Mouse (Mus musculus) liver, embryonic 16.5 days (tissue): ENCODE data around the gene 1700016K19Rik. TPM values are rescaled to one million over a fixed set of nuclear protein-coding genes. Genes with fewer than 3 reads are reported as not detected.
A peak's percentile ranks its signal among the peaks of the same experiment; 100 is the strongest.

Experiments used
- ATAC-seq: fragments of 200-750 bp; cut with Nextera tagmentation; 2 replicates; pipeline ENCODE4 v1.8.0; 2017; ENCODE audit warnings: low read depth, mild to moderate bottlenecking, moderate number of reproducible peaks, moderate library complexity
- H3K27ac ChIP-seq: fragments of 300-500 bp; sonication (generic); 2 replicates; pipeline ENCODE4 v1.5.1; 2014; ENCODE audit warnings: mild to moderate bottlenecking, low read length
- H3K27me3 ChIP-seq: fragments of 300-500 bp; sonication (generic); 2 replicates; pipeline ENCODE4 v1.6.1; 2014; ENCODE audit warnings: low read depth, low read length, mixed read lengths; ENCODE audit not compliant: control insufficient read depth, insufficient read depth
- H3K36me3 ChIP-seq: fragments of 300-500 bp; sonication (generic); 2 replicates; pipeline ENCODE4 v1.6.1; 2014; ENCODE audit warnings: mild to moderate bottlenecking; ENCODE audit not compliant: control insufficient read depth, insufficient read depth
- H3K4me1 ChIP-seq: fragments of 300-500 bp; sonication (generic); 2 replicates; pipeline ENCODE4 v1.6.1; 2014; ENCODE audit warnings: low read depth, low read length, mixed read lengths; ENCODE audit not compliant: control insufficient read depth
- H3K4me2 ChIP-seq: fragments of 300-500 bp; sonication (generic); 2 replicates; pipeline ENCODE4 v1.6.1; 2014; ENCODE audit warnings: low read depth, low read length, mixed read lengths
- H3K4me3 ChIP-seq: fragments of 300-500 bp; sonication (generic); 2 replicates; pipeline ENCODE4 v1.5.1; 2014; ENCODE audit warnings: low read depth, mild to moderate bottlenecking, low read length
- H3K9ac ChIP-seq: fragments of 300-500 bp; sonication (generic); 2 replicates; pipeline ENCODE4 v1.6.1; 2014; ENCODE audit warnings: low read depth, low read length
- H3K9me3 ChIP-seq: fragments of 300-500 bp; sonication (generic); replicated peaks from 2 replicates; pipeline ENCODE4 v1.6.1; 2016; ENCODE audit warnings: low read length; ENCODE audit not compliant: control insufficient read depth
- WGBS: fragments of 180-500 bp; shearing (Covaris S2); extraction: QIAGEN DNeasy Blood & Tissue Kit; methylation state at CpG from one replicate; pipeline ENCODE4 v1.1.7; 2014; ENCODE audit not compliant: insufficient replicate concordance; 5-methylcytosine and 5-hydroxymethylcytosine counted together
- polyA plus RNA-seq: library from polyadenylated mRNA; unstranded; fragments of >200 nt; fragmentation: Nextera tagmentation; extraction: Ambion mirVana; gene quantifications from 2 replicates; pipeline ENCODE4 v1.2.1, GENCODE M21; 2015

Gene 1700016K19Rik
- polyA plus RNA-seq, 1 experiment from 2014 or later, result not detected

DNA sequence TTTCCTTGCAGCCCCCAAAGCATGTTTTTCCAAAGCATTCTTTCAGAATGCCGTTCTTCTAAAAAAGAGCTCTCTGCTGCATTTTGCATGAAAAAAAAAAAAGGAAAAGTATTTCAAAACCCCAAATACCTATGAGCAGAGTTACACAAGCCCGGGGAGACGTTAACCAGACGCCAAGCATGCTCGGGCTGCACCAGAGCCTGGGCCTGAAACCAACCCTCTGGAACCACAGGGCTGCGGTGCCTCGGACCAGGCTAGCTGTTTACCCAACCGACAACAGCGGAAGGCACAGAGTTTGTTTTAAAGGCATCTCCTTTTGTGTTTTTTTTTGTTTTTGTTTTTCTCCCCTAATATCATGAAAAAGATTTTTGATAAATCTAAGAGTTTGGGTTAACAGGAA lies 21.2 kb downstream of the 1700016K19Rik start:
- Histone ChIP-seq H3K4me3 (no peak overlapping the region), H3K36me3 (no peaks in the 10 kb centered on the region), H3K9me3 (no peaks in the 10 kb centered on the region), H3K4me1 (no peaks in the 10 kb centered on the region), H3K27ac (no peak overlapping the region), H3K9ac (no peak overlapping the region), H3K27me3 (peaks cover 4% of the 10 kb centered on the region), H3K4me2 (no peak overlapping the region)
- 66% methylated on average over 9 of the region's 9 CpGs for WGBS
- ATAC-seq, result no peak

- peaks cover 10% of the 10 kb centered on the region for H3K4me1 ChIP-seq
- H3K4me2 ChIP-seq, result no peak overlapping the region
- WGBS, result 39% methylated on average over 7 of the region's 7 CpGs
These were observed 25.4 kb downstream of the 1700016K19Rik start for GRCm38 (mm10) chr11:76025080-76025583.

GRCm38 (mm10) chr11:76026527-76027138 lies 26.9 kb downstream of the 1700016K19Rik start:
- Histone ChIP-seq H3K9me3 (no peaks in the 10 kb centered on the region), H3K9ac (peak overlapping the region; percentile 64), H3K36me3 (no peaks in the 10 kb centered on the region), H3K4me3 (peak overlapping the region; percentile 69), H3K4me2 (peak overlapping the region; percentile 87), H3K27me3 (peaks cover 34% of the 10 kb centered on the region), H3K4me1 (peaks cover 10% of the 10 kb centered on the region), H3K27ac (no peak overlapping the region)
- ATAC-seq, result no peak
- WGBS, result 14% methylated on average over 14 of the region's 14 CpGs

More at GRCm38 (mm10) chr11:76025080-76025583, 25.4 kb downstream of the 1700016K19Rik start:
- no peak for ATAC-seq
- H3K27ac ChIP-seq, result no peak overlapping the region
- H3K9me3 ChIP-seq, result no peaks in the 10 kb centered on the region
- H3K4me3 ChIP-seq, result peak overlapping the region; percentile 11; the same call in 1 of the 2 replicates
- no peaks in the 10 kb centered on the region for H3K36me3 ChIP-seq
- no peak overlapping the region for H3K9ac ChIP-seq
- H3K27me3 ChIP-seq, result peaks cover 34% of the 10 kb centered on the region

- Histone ChIP-seq H3K9ac (peak within 1 kb of the TSS; percentile 64), H3K4me3 (peak within 1 kb of the TSS; percentile 69), H3K27ac (no peak within 1 kb of the TSS), H3K4me1 (peaks cover 10% of the 10 kb centered on the region), H3K27me3 (peaks cover 34% of the 10 kb centered on the region), H3K4me2 (peak within 1 kb of the TSS; percentile 87), H3K36me3 (no peaks in the 10 kb centered on the region), H3K9me3 (no peaks in the 10 kb centered on the region)
- under 1% methylated on average over 88 of the region's 112 CpGs for WGBS
- ATAC-seq, result peak; percentile 90
These were observed 27.7 kb downstream of the 1700016K19Rik start, which contains the start of gene Rflnb for GRCm38 (mm10) chr11:76027139-76028071. Gene Rflnb (minus strand): TSS chr11:76027782.

DNA sequence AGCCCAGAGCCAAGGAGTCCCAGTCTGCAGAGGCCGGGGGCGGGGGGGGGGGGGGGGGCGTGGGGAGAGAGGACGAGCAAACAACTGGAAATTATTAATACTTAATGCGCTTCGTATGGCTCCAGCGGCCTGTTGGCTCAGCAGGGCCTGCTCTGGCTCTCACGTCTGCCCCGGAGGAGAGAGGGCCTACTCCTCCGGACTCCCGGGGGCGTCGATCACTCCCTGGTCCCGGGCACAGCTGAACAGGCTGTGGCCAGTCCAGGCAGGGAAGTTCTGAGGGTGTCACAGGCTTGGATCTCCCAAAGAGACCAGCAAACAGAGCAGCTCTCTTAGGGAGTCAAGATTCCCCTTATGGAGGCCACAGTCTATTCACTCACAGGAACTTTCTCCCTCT lies 28.4 kb downstream of the 1700016K19Rik start:
- no peaks in the 10 kb centered on the region for H3K9me3 ChIP-seq
- H3K9ac ChIP-seq, result peak overlapping the region; percentile 41; the same call in 1 of the 2 replicates
- WGBS, result 11% methylated on average over 11 of the region's 14 CpGs
- H3K27me3 ChIP-seq, result peaks cover 34% of the 10 kb centered on the region
- no peaks in the 10 kb centered on the region for H3K36me3 ChIP-seq
- no peak for ATAC-seq
- peaks cover 10% of the 10 kb centered on the region for H3K4me1 ChIP-seq
- H3K27ac ChIP-seq, result no peak overlapping the region
- peak overlapping the region; percentile 87 for H3K4me2 ChIP-seq
- peak overlapping the region; percentile 69 for H3K4me3 ChIP-seq

DNA sequence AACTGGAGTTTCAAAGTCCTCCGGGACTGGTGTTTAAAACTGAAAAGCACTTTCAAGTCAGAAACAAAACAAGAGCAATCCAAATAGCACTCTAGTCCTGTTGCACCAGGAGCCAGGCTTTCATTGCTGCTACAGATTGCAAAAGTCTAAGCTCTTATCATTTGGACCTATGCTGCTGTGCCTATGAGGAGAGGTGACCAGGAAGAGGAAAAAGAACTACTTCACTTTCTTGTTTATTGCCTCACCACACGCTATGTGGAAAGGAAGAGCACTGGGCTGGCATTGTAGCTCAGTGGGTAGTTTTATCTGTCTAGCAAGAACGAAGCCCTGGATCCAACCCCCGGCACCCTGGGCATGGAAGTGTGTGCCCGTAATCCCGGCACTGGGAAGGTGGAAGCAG lies 33.6 kb downstream of the 1700016K19Rik start:
- no peak overlapping the region for H3K4me3 ChIP-seq
- peaks cover 6% of the 10 kb centered on the region for H3K27me3 ChIP-seq
- H3K9me3 ChIP-seq, result no peaks in the 10 kb centered on the region
- H3K36me3 ChIP-seq, result no peaks in the 10 kb centered on the region
- H3K9ac ChIP-seq, result no peak overlapping the region
- no peaks in the 10 kb centered on the region; the same call in 1 of the 2 replicates for H3K4me1 ChIP-seq
- 54% methylated on average over 6 of the region's 6 CpGs for WGBS
- H3K4me2 ChIP-seq, result no peak overlapping the region
- no peak for ATAC-seq
- H3K27ac ChIP-seq, result peak overlapping the region; percentile 54; the same call in 1 of the 2 replicates

DNA sequence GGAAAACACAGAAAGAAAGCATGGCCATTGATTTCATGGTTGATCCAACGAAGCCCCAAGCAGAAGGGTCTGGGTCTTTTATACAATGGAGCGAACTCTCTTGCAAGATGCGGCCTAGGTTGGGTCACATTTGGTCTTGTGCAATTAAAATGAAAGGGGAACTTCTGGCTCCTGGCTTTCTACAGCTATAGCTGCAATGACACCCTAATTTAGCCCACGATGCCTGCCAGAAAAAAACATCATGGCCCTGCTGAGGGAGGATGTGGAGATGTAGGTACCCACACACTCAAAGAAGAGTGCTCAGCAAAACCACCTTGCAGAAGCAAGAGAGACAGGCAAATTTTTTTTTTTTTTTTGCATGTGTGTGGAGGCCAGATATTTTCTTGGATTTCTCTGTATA lies 34.1 kb downstream of the 1700016K19Rik start:
- Histone ChIP-seq H3K9ac (no peak overlapping the region), H3K4me1 (no peaks in the 10 kb centered on the region), H3K9me3 (no peaks in the 10 kb centered on the region), H3K36me3 (no peaks in the 10 kb centered on the region), H3K27me3 (peaks cover 5% of the 10 kb centered on the region), H3K4me2 (no peak overlapping the region), H3K4me3 (no peak overlapping the region), H3K27ac (peak overlapping the region; percentile 54; the same call in 1 of the 2 replicates)
- ATAC-seq, result no peak
- 52% methylated on average over 4 of the region's 4 CpGs for WGBS

DNA sequence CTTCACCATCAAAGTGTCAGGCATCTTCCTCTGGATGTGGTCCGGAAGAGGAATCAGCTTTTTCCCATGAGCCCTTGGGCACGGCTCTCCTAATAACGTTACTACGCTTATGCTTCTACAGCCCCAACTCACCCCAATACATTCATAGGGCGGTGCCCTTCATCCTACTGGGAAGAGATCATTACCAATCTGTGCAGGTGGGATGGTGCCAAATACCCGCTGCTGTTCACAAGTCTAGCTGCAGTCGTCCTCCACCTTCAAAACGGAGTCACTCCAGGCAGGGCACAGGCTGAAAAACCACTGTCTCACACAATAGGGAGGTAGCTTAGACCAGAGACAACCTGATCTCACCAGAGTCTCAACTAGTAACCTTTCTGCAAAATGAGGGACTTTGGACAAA lies 35.5 kb downstream of the 1700016K19Rik start:
- 68% methylated on average over 8 of the region's 8 CpGs for WGBS
- no peak overlapping the region for H3K27ac ChIP-seq
- H3K36me3 ChIP-seq, result no peaks in the 10 kb centered on the region
- no peaks in the 10 kb centered on the region for H3K27me3 ChIP-seq
- H3K4me1 ChIP-seq, result no peaks in the 10 kb centered on the region
- ATAC-seq, result no peak
- no peak overlapping the region for H3K9ac ChIP-seq
- H3K4me3 ChIP-seq, result no peak overlapping the region
- no peaks in the 10 kb centered on the region for H3K9me3 ChIP-seq
- H3K4me2 ChIP-seq, result no peak overlapping the region
